Mouse (Mus musculus): ENCODE data around the gene Foxn3. TPM values are rescaled to one million over a fixed set of nuclear protein-coding genes. Genes with fewer than 3 reads are reported as not detected.

Foxn3 gene
- total RNA-seq (2021) = 10 to 100 TPM; 50.0 to 56.6 TPM

DNA sequence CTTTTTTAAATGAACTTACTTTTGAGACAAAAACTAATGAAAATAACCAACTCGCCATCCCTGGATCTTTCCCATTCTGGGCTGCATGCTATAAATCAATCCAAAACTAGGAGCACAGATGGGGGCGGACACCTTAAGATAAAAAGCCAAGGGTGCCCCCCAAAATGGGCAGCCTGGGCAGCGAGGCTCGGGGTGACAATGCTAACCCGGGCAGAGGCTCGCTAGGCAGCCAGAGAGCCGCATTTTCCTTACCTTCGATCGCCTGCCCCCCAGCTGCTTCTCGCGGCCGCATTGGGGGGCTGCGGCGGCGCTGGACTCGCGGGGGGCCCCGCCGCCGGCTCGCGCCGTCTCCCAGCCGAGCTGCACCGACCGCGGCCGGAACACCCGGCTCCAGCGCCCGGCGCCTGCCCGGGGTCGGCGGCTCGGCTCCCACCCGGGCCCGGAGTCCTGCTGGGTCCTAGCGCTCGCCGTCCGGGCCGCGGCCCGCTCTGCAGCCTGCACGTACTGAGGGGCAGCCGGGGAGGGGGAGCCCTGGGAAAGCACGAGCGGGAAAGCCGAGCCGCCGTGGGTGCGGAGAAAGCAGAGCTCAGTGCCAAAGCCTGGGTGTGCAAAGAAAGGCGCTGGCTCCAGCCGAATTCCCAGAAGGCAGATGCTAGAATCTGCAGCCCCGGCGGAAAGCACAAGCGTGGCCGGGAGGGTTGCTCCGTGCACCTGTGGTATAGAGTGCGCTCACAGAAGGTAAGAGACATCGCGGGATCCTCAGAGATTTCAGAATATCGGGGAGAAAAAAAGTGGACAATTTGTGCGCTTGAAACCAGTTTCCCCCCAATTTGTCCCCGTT, at the start of gene Foxn3:
Gene Foxn3 (minus strand): TSS at position 364 of the 841 bp plus-strand sequence.
- peak; percentile 59 to 62 for DNase-seq (ENCODE audit: extremely low spot score in 1 of 2, low spot score in 1 of 2)

DNA sequence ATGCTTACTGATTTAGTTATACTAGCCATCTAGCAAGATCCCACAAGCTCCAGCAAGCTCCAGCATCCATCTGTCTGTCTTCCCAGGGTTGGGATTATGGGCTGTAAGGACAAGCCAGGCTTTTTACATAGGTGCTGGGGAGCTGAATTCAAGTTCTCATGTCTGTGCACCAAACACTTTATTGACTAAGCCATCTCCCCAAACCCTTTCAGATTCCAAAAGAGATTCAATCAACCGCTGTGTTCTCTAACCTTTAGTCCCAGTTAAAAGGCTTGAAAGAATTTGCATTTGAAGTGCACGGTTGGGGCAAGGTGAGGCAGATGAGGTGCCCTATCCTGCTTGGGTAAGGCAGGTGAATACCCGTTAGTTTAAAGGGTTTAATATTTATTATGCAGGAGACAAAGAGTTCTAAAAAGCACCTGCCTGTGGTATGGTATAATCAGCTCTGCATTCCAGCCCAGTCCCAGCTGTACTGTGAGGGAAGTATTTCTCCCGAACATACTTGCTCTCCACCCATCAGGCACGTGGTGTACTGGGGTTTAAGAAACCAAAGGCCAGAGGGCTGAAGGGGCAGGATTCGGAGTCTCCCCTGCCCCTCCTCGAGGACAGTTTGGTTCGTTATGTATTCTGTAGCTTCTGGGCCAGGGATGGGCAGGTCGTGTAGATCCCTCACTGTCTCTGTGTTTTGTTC, 48.9 kb upstream of the Foxn3 start:
- DNase-seq (ENCODE audit: extremely low spot score in 1 of 2, low spot score in 1 of 2) = no peak

DNA sequence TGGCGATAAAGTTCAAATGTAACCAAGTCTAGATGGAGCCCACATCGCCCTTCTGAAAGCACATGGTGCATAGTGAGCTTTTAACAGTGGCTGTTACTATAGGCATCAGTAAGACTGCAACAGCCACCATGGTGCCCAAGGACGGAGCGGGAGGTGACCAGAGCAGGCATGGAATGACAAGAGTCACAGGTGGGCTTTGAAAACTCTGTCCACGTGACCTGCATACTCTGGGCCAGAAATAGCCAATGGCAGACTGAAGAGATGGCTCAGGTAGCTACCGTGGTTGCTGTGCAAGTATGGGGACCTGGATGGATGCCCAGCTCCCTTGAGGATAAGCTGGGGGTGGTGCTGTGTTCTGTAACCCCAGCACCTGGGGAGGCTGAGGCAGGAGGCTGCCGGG, 47.5 kb upstream of the Foxn3 start:
- DNase-seq (ENCODE audit: extremely low spot score in 1 of 2, low spot score in 1 of 2) = no peak

GRCm38 (mm10) chr12:99610069-99610815, 46.9 kb upstream of the Foxn3 start:
- no peak for DNase-seq (ENCODE audit: extremely low spot score in 1 of 2, low spot score in 1 of 2)

GRCm38 (mm10) chr12:99609643-99610042, 46.3 kb upstream of the Foxn3 start:
- no peak for DNase-seq (ENCODE audit: extremely low spot score in 1 of 2, low spot score in 1 of 2)

- DNase-seq (ENCODE audit: extremely low spot score in 1 of 2, low spot score in 1 of 2) = no peak
Measured at GRCm38 (mm10) chr12:99608279-99608955, 45.0 kb upstream of the Foxn3 start.

DNA sequence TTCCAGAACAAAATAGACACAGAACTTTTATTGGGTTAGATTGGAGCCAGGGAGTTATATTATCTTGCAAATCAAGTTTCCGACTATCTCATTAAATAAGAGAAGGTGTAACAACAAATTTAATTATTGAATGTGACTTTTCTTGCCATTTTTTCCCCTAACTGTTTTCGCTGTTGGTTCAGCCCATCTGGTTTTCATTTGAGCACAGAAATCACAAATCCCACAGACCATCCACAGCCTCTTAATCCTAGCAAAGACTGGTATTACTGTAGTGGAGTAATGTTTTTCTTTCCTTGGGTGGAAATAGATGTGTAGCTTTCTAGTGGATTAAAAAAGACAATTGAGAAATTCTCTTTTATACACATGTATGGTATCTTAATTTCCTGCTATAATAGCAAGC, 40.0 kb upstream of the Foxn3 start:
- no peak for DNase-seq (ENCODE audit: extremely low spot score in 1 of 2, low spot score in 1 of 2)

GRCm38 (mm10) chr12:99601841-99602240, 38.5 kb upstream of the Foxn3 start:
- no peak for DNase-seq (ENCODE audit: extremely low spot score in 1 of 2, low spot score in 1 of 2)

- no peak for DNase-seq (ENCODE audit: extremely low spot score in 1 of 2, low spot score in 1 of 2)
Measured at GRCm38 (mm10) chr12:99601392-99601791, 38.0 kb upstream of the Foxn3 start.

DNA sequence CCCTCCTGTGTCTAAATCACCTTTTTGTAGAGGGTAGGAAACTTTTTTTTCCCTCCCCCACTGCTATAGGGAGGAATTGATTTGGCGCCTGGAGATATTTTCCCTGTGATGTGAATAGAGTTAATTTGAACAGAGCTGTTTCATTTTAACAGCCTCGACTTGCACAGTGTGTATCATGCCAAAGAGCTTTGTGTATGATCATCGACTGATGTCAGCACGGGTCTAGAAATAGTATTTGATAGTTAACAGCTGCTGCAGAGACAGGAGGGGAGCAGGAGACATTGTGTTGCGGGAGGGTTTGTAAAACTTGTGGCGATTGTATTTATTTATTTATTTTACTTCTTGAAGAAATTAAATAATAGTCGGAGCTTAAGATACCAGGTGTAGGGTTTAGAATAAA, 36.2 kb upstream of the Foxn3 start:
- DNase-seq (ENCODE audit: extremely low spot score in 1 of 2, low spot score in 1 of 2) = no peak

DNA sequence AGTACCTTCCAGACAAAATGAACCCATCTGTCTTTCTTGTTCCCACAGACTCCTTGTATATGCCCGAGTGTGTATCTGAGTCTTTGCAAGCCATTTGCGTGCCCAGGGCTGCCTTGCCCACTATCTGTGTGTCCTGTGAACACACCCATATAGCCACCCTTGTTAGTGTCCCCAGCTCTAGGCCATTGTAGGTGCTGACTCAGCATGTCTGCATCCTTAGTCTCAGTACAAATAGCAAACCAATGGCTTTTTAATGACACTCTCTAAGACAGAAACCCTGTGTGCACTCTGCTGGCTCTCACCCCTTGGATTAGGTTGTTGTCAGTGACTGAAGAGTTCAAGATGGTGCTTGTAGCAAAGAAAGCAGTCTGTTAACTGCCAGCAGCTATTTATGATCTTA, 33.0 kb upstream of the Foxn3 start:
- DNase-seq (ENCODE audit: extremely low spot score in 1 of 2, low spot score in 1 of 2) = no peak

DNA sequence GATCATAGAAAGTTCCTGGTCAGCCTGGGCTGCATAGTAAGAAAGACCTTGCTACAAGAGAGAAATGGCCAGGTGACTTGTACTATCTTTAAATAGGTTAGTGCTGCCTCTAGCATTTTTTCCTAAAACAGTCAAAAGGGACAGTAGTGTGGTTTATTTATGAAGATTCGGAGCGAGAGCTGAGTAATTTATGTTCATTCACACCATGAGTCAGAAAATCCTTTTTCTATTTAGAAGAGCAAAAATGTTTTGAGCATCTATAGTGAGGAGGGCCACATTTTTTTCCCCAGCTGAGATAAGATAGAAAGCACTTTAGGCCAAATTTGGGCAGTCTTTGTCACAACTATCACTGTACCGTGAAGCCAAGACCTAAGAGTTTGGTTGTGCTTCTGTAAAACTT, 24.0 kb upstream of the Foxn3 start:
- no peak for DNase-seq (ENCODE audit: extremely low spot score in 1 of 2, low spot score in 1 of 2)

GRCm38 (mm10) chr12:99579989-99580388, 16.6 kb upstream of the Foxn3 start:
- DNase-seq (ENCODE audit: extremely low spot score in 1 of 2, low spot score in 1 of 2) = no peak

DNA sequence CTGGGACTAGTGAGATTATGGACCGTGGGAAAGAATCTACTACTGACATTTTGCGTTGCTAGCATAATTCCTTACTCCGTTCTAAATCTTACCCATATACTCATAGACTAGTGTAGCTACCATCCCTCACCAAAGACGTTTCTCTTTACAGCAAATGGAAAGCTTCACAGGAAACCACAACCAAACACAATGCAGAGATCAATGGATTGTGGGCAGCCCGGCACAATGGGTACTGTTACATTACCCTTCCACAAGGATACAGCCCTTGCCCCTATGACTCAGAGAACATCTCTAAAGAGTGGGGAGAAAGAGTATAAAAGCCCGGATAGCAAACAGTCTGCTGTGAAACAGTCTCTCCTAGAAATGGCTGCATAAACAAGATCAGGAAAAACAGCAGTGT, 13.3 kb upstream of the Foxn3 start:
- DNase-seq (ENCODE audit: extremely low spot score in 1 of 2, low spot score in 1 of 2) = no peak

- no peak for DNase-seq (ENCODE audit: extremely low spot score in 1 of 2, low spot score in 1 of 2)
Measured at GRCm38 (mm10) chr12:99574299-99574698, 10.9 kb upstream of the Foxn3 start.

GRCm38 (mm10) chr12:99573036-99573435, 9.7 kb upstream of the Foxn3 start:
- no peak for DNase-seq (ENCODE audit: extremely low spot score in 1 of 2, low spot score in 1 of 2)

GRCm38 (mm10) chr12:99571999-99572398, 8.6 kb upstream of the Foxn3 start:
- no peak for DNase-seq (ENCODE audit: extremely low spot score in 1 of 2, low spot score in 1 of 2)

GRCm38 (mm10) chr12:99570197-99570956, 7.0 kb upstream of the Foxn3 start:
- peak; percentile 57 to 65 for DNase-seq (ENCODE audit: extremely low spot score in 1 of 2, low spot score in 1 of 2)

GRCm38 (mm10) chr12:99565606-99566005, 2.2 kb upstream of the Foxn3 start:
- DNase-seq (ENCODE audit: extremely low spot score in 1 of 2, low spot score in 1 of 2) = no peak
